Mouse (Mus musculus): ENCODE data around the gene Dusp9. TPM values are rescaled to one million over a fixed set of nuclear protein-coding genes. Genes with fewer than 3 reads are reported as not detected.
A peak's percentile ranks its signal among the peaks of the same experiment; 100 is the strongest.

Gene Dusp9
- polyA plus RNA-seq, 1 experiment from 2014 or later, result 3.9 TPM

- Histone ChIP-seq H3K4me3 (ENCODE audit: low read depth, low read length) (no peak overlapping the region), H3K4me2 (ENCODE audit: low read depth, low read length) (no peak overlapping the region), H3K9ac (replicated peaks) (no peak overlapping the region), H3K4me1 (ENCODE audit: insufficient read depth) (no peaks in the 10 kb centered on the region), H3K27ac (ENCODE audit: low read depth) (no peak overlapping the region), H3K9me3 (ENCODE audit: low read length) (no peaks in the 10 kb centered on the region; the same call in 1 of the 2 replicates), H3K27me3 (ENCODE audit: insufficient read depth, low read length) (no peaks in the 10 kb centered on the region), H3K36me3 (replicated peaks; ENCODE audit: insufficient read depth, low read length) (no peaks in the 10 kb centered on the region)
- WGBS (ENCODE audit: insufficient replicate concordance), result 97% methylated on average over 1 of the region's 1 CpGs
- TF ChIP-seq CTCF (IDR thresholded peaks at IDR 0.05; ENCODE audit: low read depth) (no peak), EP300 (IDR thresholded peaks at IDR 0.05; ENCODE audit: low read depth) (no peak)
- no peak for ATAC-seq
- no peak for DNase-seq
These were observed 23.3 kb upstream of the Dusp9 start for GRCm38 (mm10) chrX:73615876-73616275.

- Histone ChIP-seq H3K4me3 (ENCODE audit: low read depth, low read length) (no peak overlapping the region), H3K36me3 (replicated peaks; ENCODE audit: insufficient read depth, low read length) (no peaks in the 10 kb centered on the region), H3K27ac (ENCODE audit: low read depth) (no peak overlapping the region), H3K27me3 (ENCODE audit: insufficient read depth, low read length) (no peaks in the 10 kb centered on the region), H3K4me1 (ENCODE audit: insufficient read depth) (no peaks in the 10 kb centered on the region), H3K4me2 (ENCODE audit: low read depth, low read length) (no peak overlapping the region), H3K9me3 (ENCODE audit: low read length) (no peaks in the 10 kb centered on the region; the same call in 1 of the 2 replicates), H3K9ac (replicated peaks) (no peak overlapping the region)
- DNase-seq, result no peak
- no peak for ATAC-seq
- TF ChIP-seq EP300 (IDR thresholded peaks at IDR 0.05; ENCODE audit: low read depth) (no peak), CTCF (IDR thresholded peaks at IDR 0.05; ENCODE audit: low read depth) (no peak)
These were observed 19.8 kb upstream of the Dusp9 start for GRCm38 (mm10) chrX:73619401-73619800.

- H3K36me3 ChIP-seq (replicated peaks; ENCODE audit: insufficient read depth, low read length), result no peaks in the 10 kb centered on the region
- no peak overlapping the region for H3K4me3 ChIP-seq (ENCODE audit: low read depth, low read length)
- no peaks in the 10 kb centered on the region; the same call in 1 of the 2 replicates for H3K9me3 ChIP-seq (ENCODE audit: low read length)
- DNase-seq, result peak; percentile 24
- no peak overlapping the region for H3K27ac ChIP-seq (ENCODE audit: low read depth)
- no peak for TF ChIP-seq EP300 (IDR thresholded peaks at IDR 0.05; ENCODE audit: low read depth)
- no peak for TF ChIP-seq CTCF (IDR thresholded peaks at IDR 0.05; ENCODE audit: low read depth)
- ATAC-seq, result peak; percentile 47; the same call in 1 of the 2 replicates
- no peaks in the 10 kb centered on the region for H3K4me1 ChIP-seq (ENCODE audit: insufficient read depth)
- H3K9ac ChIP-seq (replicated peaks), result no peak overlapping the region
- no peaks in the 10 kb centered on the region for H3K27me3 ChIP-seq (ENCODE audit: insufficient read depth, low read length)
- no peak overlapping the region for H3K4me2 ChIP-seq (ENCODE audit: low read depth, low read length)
- WGBS (ENCODE audit: insufficient replicate concordance), result 48% methylated on average over 2 of the region's 2 CpGs
These were observed 19.3 kb upstream of the Dusp9 start for GRCm38 (mm10) chrX:73619890-73620289.

GRCm38 (mm10) chrX:73626981-73627380 lies 12.2 kb upstream of the Dusp9 start:
- no peak for ATAC-seq
- Histone ChIP-seq H3K9me3 (ENCODE audit: low read length) (no peaks in the 10 kb centered on the region), H3K9ac (replicated peaks) (no peak overlapping the region), H3K4me3 (ENCODE audit: low read depth, low read length) (no peak overlapping the region), H3K4me2 (ENCODE audit: low read depth, low read length) (no peak overlapping the region), H3K27ac (ENCODE audit: low read depth) (no peak overlapping the region), H3K36me3 (replicated peaks; ENCODE audit: insufficient read depth, low read length) (no peaks in the 10 kb centered on the region), H3K4me1 (ENCODE audit: insufficient read depth) (no peaks in the 10 kb centered on the region), H3K27me3 (ENCODE audit: insufficient read depth, low read length) (no peaks in the 10 kb centered on the region)
- TF ChIP-seq CTCF (IDR thresholded peaks at IDR 0.05; ENCODE audit: low read depth), result no peak
- TF ChIP-seq EP300 (IDR thresholded peaks at IDR 0.05; ENCODE audit: low read depth), result no peak
- DNase-seq, result no peak

GRCm38 (mm10) chrX:73635425-73635824 lies 3.8 kb upstream of the Dusp9 start:
- H3K4me2 ChIP-seq (ENCODE audit: low read depth, low read length), result no peak overlapping the region
- no peak overlapping the region for H3K9ac ChIP-seq (replicated peaks)
- TF ChIP-seq EP300 (IDR thresholded peaks at IDR 0.05; ENCODE audit: low read depth) (no peak), CTCF (IDR thresholded peaks at IDR 0.05; ENCODE audit: low read depth) (no peak)
- DNase-seq (no peak), ATAC-seq (no peak)
- no peaks in the 10 kb centered on the region for H3K36me3 ChIP-seq (replicated peaks; ENCODE audit: insufficient read depth, low read length)
- H3K27ac ChIP-seq (ENCODE audit: low read depth), result no peak overlapping the region
- H3K9me3 ChIP-seq (ENCODE audit: low read length), result no peaks in the 10 kb centered on the region
- peaks cover 37% of the 10 kb centered on the region for H3K27me3 ChIP-seq (ENCODE audit: insufficient read depth, low read length)
- no peak overlapping the region for H3K4me3 ChIP-seq (ENCODE audit: low read depth, low read length)
- WGBS (ENCODE audit: insufficient replicate concordance), result 10% methylated on average over 16 of the region's 19 CpGs
- H3K4me1 ChIP-seq (ENCODE audit: insufficient read depth), result 0 out of 2 replicates have a peak, but pooled peaks cover 3% of the 10 kb centered on the region

- no peak for ATAC-seq
- no peaks in the 10 kb centered on the region for H3K9me3 ChIP-seq (ENCODE audit: low read length)
- peak overlapping the region; percentile 52 for H3K4me2 ChIP-seq (ENCODE audit: low read depth, low read length)
- no peak overlapping the region for H3K9ac ChIP-seq (replicated peaks)
- H3K36me3 ChIP-seq (replicated peaks; ENCODE audit: insufficient read depth, low read length), result no peaks in the 10 kb centered on the region
- TF ChIP-seq CTCF (IDR thresholded peaks at IDR 0.05; ENCODE audit: low read depth), result no peak
- no peak for TF ChIP-seq EP300 (IDR thresholded peaks at IDR 0.05; ENCODE audit: low read depth)
- 19% methylated on average over 18 of the region's 19 CpGs for WGBS (ENCODE audit: insufficient replicate concordance)
- no peak for DNase-seq
- H3K27ac ChIP-seq (ENCODE audit: low read depth), result no peak overlapping the region
- H3K4me3 ChIP-seq (ENCODE audit: low read depth, low read length), result no peak overlapping the region
- H3K27me3 ChIP-seq (ENCODE audit: insufficient read depth, low read length), result peaks cover 37% of the 10 kb centered on the region
- 0 out of 2 replicates have a peak, but pooled peaks cover 3% of the 10 kb centered on the region for H3K4me1 ChIP-seq (ENCODE audit: insufficient read depth)
These were observed 1.8 kb upstream of the Dusp9 start for GRCm38 (mm10) chrX:73637415-73637814.

Data from liver, postnatal 0 days (tissue).